Mouse (Mus musculus) MEL (cell line): ENCODE data around the gene Tcf25. TPM values are rescaled to one million over a fixed set of nuclear protein-coding genes. Genes with fewer than 3 reads are reported as not detected.

Experiments used
- DNase-seq: peaks from one replicate; pipeline ENCODE4 v3.0.0; 2011; ENCODE audit warnings: low read depth, low spot score
- H3K27ac ChIP-seq: 2 replicates; pipeline ENCODE4 v1.5.1; 2012; ENCODE audit warnings: low read depth, mild to moderate bottlenecking, control low read depth, low read length, moderate library complexity; ENCODE audit not compliant: control insufficient read depth
- H3K27me3 ChIP-seq, 2 experiments: fragments of 150-350 bp in 1 of 2; sonication (generic) in 1 of 2; 2 replicates each; pipeline ENCODE4 v1.6.1; 2012; ENCODE audit warnings: low read length in 2 of 2, mild to moderate bottlenecking in 2 of 2, improper control_type of control experiment in 1 of 2, moderate library complexity in 1 of 2; ENCODE audit not compliant: insufficient read depth in 2 of 2, control insufficient read depth in 1 of 2
- H3K36me3 ChIP-seq, 2 experiments: 2 replicates each; pipeline ENCODE4 v1.6.1; 2012 to 2014; ENCODE audit warnings: low read length in 2 of 2, improper control_type of control experiment in 1 of 2, inconsistent platforms in 1 of 2, mild to moderate bottlenecking in 1 of 2; ENCODE audit not compliant: insufficient read depth in 2 of 2, control insufficient read depth in 1 of 2
- H3K4me1 ChIP-seq, 2 experiments: fragments of 150-350 bp in 1 of 2; sonication (generic) in 1 of 2; 2 replicates each; pipeline ENCODE4 v1.6.1; 2012; ENCODE audit warnings: low read length in 2 of 2, improper control_type of control experiment in 1 of 2, mild to moderate bottlenecking in 1 of 2; ENCODE audit not compliant: insufficient read depth in 2 of 2, control insufficient read depth in 1 of 2
- H3K4me3 ChIP-seq, 2 experiments: fragments of 150-350 bp in 1 of 2; sonication (generic) in 1 of 2; 2 replicates each; pipeline ENCODE4 v1.5.1; 2012; ENCODE audit warnings: low read depth in 2 of 2, low read length in 2 of 2, mild to moderate bottlenecking in 2 of 2, moderate library complexity in 2 of 2, control low read depth in 1 of 2, improper control_type of control experiment in 1 of 2; ENCODE audit not compliant: control insufficient read depth in 1 of 2, insufficient read depth in 1 of 2
- H3K79me2 ChIP-seq: 2 replicates; pipeline ENCODE4 v1.6.1; 2012; ENCODE audit warnings: mild to moderate bottlenecking, low read length, moderate library complexity; ENCODE audit not compliant: control insufficient read depth, poor library complexity, insufficient read depth
- H3K9ac ChIP-seq: 2 replicates; pipeline ENCODE4 v1.6.1; 2012; ENCODE audit warnings: low read depth, mild to moderate bottlenecking, control low read depth, low read length, moderate library complexity; ENCODE audit not compliant: control insufficient read depth, poor library complexity, severe bottlenecking
- H3K9me3 ChIP-seq: fragments of 150-350 bp; sonication (generic); replicated peaks from 2 replicates; pipeline ENCODE4 v1.6.1; 2012; ENCODE audit warnings: mild to moderate bottlenecking, low read length, improper control_type of control experiment, moderate library complexity; ENCODE audit not compliant: insufficient read depth
- CHD2 ChIP-seq: IDR thresholded peaks from 2 replicates; pipeline ENCODE4 v1.6.1; 2011; ENCODE audit warnings: low read length, improper control_type of control experiment
- CTCF ChIP-seq, 3 experiments: IDR thresholded peaks in 2 of 3; conservative IDR thresholded peaks in 1 of 3; 2 replicates each; pipeline ENCODE4 v1.5.1; 2011 to 2012; ENCODE audit warnings: low read length in 3 of 3, low read depth in 2 of 3, mild to moderate bottlenecking in 2 of 3, improper control_type of control experiment in 1 of 3, inconsistent platforms in 1 of 3, mixed read lengths in 1 of 3, moderate library complexity in 1 of 3; ENCODE audit not compliant: control insufficient read depth in 1 of 3, insufficient read depth in 1 of 3, poor library complexity in 1 of 3, severe bottlenecking in 1 of 3
- GABPA ChIP-seq: IDR thresholded peaks from 2 replicates; pipeline ENCODE4 v1.6.1; 2012; ENCODE audit warnings: low read depth, mild to moderate bottlenecking, inconsistent platforms, low read length, improper control_type of control experiment, moderate library complexity
- JUND ChIP-seq: IDR thresholded peaks from 2 replicates; pipeline ENCODE4 v1.6.1; 2011; ENCODE audit warnings: low read depth, mild to moderate bottlenecking, improper control_type of control experiment, low read length
- KAT2A ChIP-seq: conservative IDR thresholded peaks from 2 replicates; pipeline ENCODE4 v1.6.1; 2012; ENCODE audit warnings: low read depth, low read length, improper control_type of control experiment, inconsistent platforms
- MAFK ChIP-seq: IDR thresholded peaks from 2 replicates; pipeline ENCODE4 v1.6.1; 2011; ENCODE audit warnings: low read depth, mild to moderate bottlenecking, low read length, improper control_type of control experiment, borderline replicate concordance
- MYC ChIP-seq: IDR thresholded peaks from 2 replicates; pipeline ENCODE4 v1.6.1; 2011; ENCODE audit warnings: low read depth, mild to moderate bottlenecking, low read length, improper control_type of control experiment, moderate library complexity
- NRF1 ChIP-seq: IDR thresholded peaks from 2 replicates; pipeline ENCODE4 v1.6.1; 2014; ENCODE audit warnings: low read depth, mild to moderate bottlenecking, inconsistent platforms, low read length, improper control_type of control experiment, moderate library complexity; ENCODE audit not compliant: poor library complexity, insufficient read depth, severe bottlenecking
- SIN3A ChIP-seq: IDR thresholded peaks from 2 replicates; pipeline ENCODE4 v1.6.1; 2012; ENCODE audit warnings: low read length, improper control_type of control experiment, inconsistent platforms
- SMC3 ChIP-seq: IDR thresholded peaks from 2 replicates; pipeline ENCODE4 v1.6.1; 2011; ENCODE audit warnings: low read depth, low read length, improper control_type of control experiment
- TAL1 ChIP-seq: IDR thresholded peaks from 2 replicates; pipeline ENCODE4 v1.6.1; 2012; ENCODE audit warnings: mild to moderate bottlenecking, inconsistent platforms, low read length, moderate library complexity, mixed read lengths
- TCF12 ChIP-seq: IDR thresholded peaks from 2 replicates; pipeline ENCODE4 v1.6.1; 2014; ENCODE audit warnings: low read depth, mild to moderate bottlenecking, inconsistent platforms, low read length, improper control_type of control experiment, moderate library complexity
- UBTF ChIP-seq: IDR thresholded peaks from 2 replicates; pipeline ENCODE4 v1.6.1; 2012; ENCODE audit warnings: low read depth, mild to moderate bottlenecking, inconsistent platforms, low read length, improper control_type of control experiment, moderate library complexity, borderline replicate concordance; ENCODE audit not compliant: insufficient read depth
- USF2 ChIP-seq, 2 experiments: IDR thresholded peaks; 2 replicates each; pipeline ENCODE4 v1.6.1; 2011 to 2012; ENCODE audit warnings: improper control_type of control experiment in 2 of 2, low read length in 2 of 2, borderline replicate concordance in 1 of 2, inconsistent platforms in 1 of 2, low read depth in 1 of 2, mild to moderate bottlenecking in 1 of 2; ENCODE audit not compliant: insufficient read depth in 1 of 2
- ZMIZ1 ChIP-seq: IDR thresholded peaks from 2 replicates; pipeline ENCODE4 v1.6.1; 2012; ENCODE audit warnings: low read depth, mild to moderate bottlenecking, inconsistent platforms, low read length, improper control_type of control experiment, moderate library complexity
- polyA plus RNA-seq, 2 experiments: library from polyadenylated mRNA; stranded (reverse) in 1 of 2; unstranded in 1 of 2; fragments of >175 nt in 1 of 2; fragments of >200 nt in 1 of 2; gene quantifications; 2 replicates each; pipeline versions ENCODE4 v1.2.1 to v1.2.4; 2012; ENCODE audit warnings: low replicate concordance in 2 of 2, low read depth in 1 of 2; ENCODE audit not compliant: insufficient read length in 2 of 2, insufficient read depth in 1 of 2, missing spikeins in 1 of 2
- total RNA-seq: library from RNA; depleted of rRNA; stranded (reverse); fragments of 300-350 nt; gene quantifications from 2 replicates; pipeline ENCODE4 v1.2.3, GENCODE M21; 2012

The Tcf25 gene
- total and polyA plus RNA-seq, 3 experiments, result 107 to 327 TPM; not detected in 1

GRCm38 (mm10) chr8:123387801-123388200 is 14.2 kb downstream of the Tcf25 start:
- no peak overlapping the region for H3K27ac ChIP-seq
- no peaks in the 10 kb centered on the region for H3K4me1 ChIP-seq
- H3K27me3 ChIP-seq, result no peaks in the 10 kb centered on the region
- H3K4me3 ChIP-seq, result no peak overlapping the region
- no peaks in the 10 kb centered on the region for H3K79me2 ChIP-seq
- TF ChIP-seq UBTF (no peak), SIN3A (no peak), TCF12 (no peak), CHD2 (no peak), KAT2A (no peak), TAL1 (no peak), SMC3 (no peak), USF2 (IDR thresholded peaks at IDR 0.05; ENCODE audit: borderline replicate concordance in 1 of 2, insufficient read depth in 1 of 2, low read depth in 1 of 2, low read length in 2 of 2) (no peak), ZMIZ1 (no peak), MYC (no peak), GABPA (no peak), NRF1 (no peak), CTCF (IDR thresholded peaks at IDR 0.05 in 2 of 3, conservative IDR thresholded peaks at IDR 0.05 in 1 of 3; ENCODE audit: control insufficient read depth in 1 of 3, insufficient read depth in 1 of 3, low read depth in 2 of 3, low read length in 3 of 3, poor library complexity in 1 of 3, severe bottlenecking in 1 of 3) (no peak), MAFK (no peak), JUND (no peak)
- H3K36me3 ChIP-seq, result peaks cover 0 to 10% of the 10 kb centered on the region in 2 experiments; a peak in 2 of 4 replicates
- H3K9ac ChIP-seq, result no peak overlapping the region
- no peak for DNase-seq
- H3K9me3 ChIP-seq, result no peaks in the 10 kb centered on the region

- Histone ChIP-seq H3K79me2 (no peaks in the 10 kb centered on the region), H3K27me3 (no peaks in the 10 kb centered on the region), H3K9me3 (no peaks in the 10 kb centered on the region), H3K9ac (no peak overlapping the region)
- TF ChIP-seq GABPA (no peak), JUND (no peak), MAFK (no peak), USF2 (IDR thresholded peaks at IDR 0.05; ENCODE audit: borderline replicate concordance in 1 of 2, insufficient read depth in 1 of 2, low read depth in 1 of 2, low read length in 2 of 2) (no peak)
- TF ChIP-seq, all 39 proteins: peak for 0
- Histone ChIP-seq H3K27ac (no peak overlapping the region), H3K36me3 (peaks cover 0 to 14% of the 10 kb centered on the region in 2 experiments; a peak in 2 of 4 replicates), H3K4me3 (no peak overlapping the region), H3K4me1 (no peaks in the 10 kb centered on the region)
- no peak for DNase-seq
Measured at GRCm38 (mm10) chr8:123389026-123389425, 15.5 kb downstream of the Tcf25 start.
